Comparison of ENCODE assay signal across 8 mouse cellular contexts in the genomic region with DNA sequence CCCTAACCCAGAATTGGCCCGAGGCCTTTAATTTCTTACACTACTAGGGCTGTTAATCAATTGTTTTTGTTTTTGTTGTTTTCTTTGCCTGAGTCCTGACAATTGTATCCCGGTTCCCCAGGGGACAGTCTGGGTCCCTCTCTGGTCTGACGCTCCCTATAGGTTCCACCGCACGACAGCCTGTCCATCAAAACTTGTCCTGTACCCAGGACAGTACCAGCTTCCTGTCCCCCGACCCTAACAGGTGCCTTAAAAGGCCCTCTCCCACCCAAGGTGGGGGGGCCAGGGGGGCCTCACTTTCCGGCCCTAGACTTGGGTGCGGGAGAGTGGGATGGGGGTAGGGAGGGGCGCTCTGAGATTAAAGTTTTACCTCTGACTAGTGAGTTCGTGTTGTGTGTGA. TPM values are rescaled to one million over a fixed set of nuclear protein-coding genes. Genes with fewer than 3 reads are reported as not detected.
DNase-seq lines count a peak whose midpoint lies in the region; ATAC-seq and TF ChIP-seq lines count a peak whose summit lies in the region.

No protein-coding gene starts in this region.

- peaks cover 27% of the 10 kb centered on the region for H3K79me2 ChIP-seq in myocyte (ENCODE audit: control insufficient read depth, insufficient read depth)

- H3K27ac ChIP-seq in kidney, postnatal 0 days, result peak overlapping the region; percentile 96
- peak overlapping the region; percentile 81 for H3K27ac ChIP-seq in embryonic facial prominence, embryonic 11.5 days (replicated peaks; ENCODE audit: low read depth, low read length)
- peak overlapping the region; percentile 91 for H3K27ac ChIP-seq in hindbrain, postnatal 0 days

- DNase-seq in kidney, postnatal 0 days (ENCODE audit: low spot score), result no peak
- no peak for DNase-seq in kidney, postnatal 4 days
- DNase-seq in embryonic facial prominence, embryonic 11.5 days (ENCODE audit: low spot score), result no peak
- DNase-seq in hindbrain, postnatal 0 days (ENCODE audit: low spot score), result no peak
- no peak for DNase-seq in right cerebral cortex, postnatal 14 days
- no peak for DNase-seq in B cell, adult 2 months

- no peaks in the 10 kb centered on the region for H3K27me3 ChIP-seq in kidney, postnatal 0 days (ENCODE audit: insufficient read depth, low read length)
- no peaks in the 10 kb centered on the region for H3K27me3 ChIP-seq in embryonic facial prominence, embryonic 11.5 days (ENCODE audit: control insufficient read depth, insufficient read depth, low read length)
- H3K27me3 ChIP-seq in hindbrain, postnatal 0 days (ENCODE audit: insufficient read depth, low read length), result no peaks in the 10 kb centered on the region
- no peaks in the 10 kb centered on the region for H3K27me3 ChIP-seq in myocyte (ENCODE audit: control insufficient read depth, insufficient read depth, insufficient read length)

- peak overlapping the region; percentile 47 for H3K4me3 ChIP-seq in kidney, postnatal 0 days (replicated peaks; ENCODE audit: low read depth, low read length)
- peak overlapping the region; percentile 47 for H3K4me3 ChIP-seq in embryonic facial prominence, embryonic 11.5 days (ENCODE audit: low read depth, low read length)
- peak overlapping the region; percentile 41 for H3K4me3 ChIP-seq in hindbrain, postnatal 0 days (ENCODE audit: low read length)
- peak overlapping the region; percentile 30 for H3K4me3 ChIP-seq in myocyte

- no peaks in the 10 kb centered on the region for H3K36me3 ChIP-seq in kidney, postnatal 0 days (ENCODE audit: insufficient read depth, low read length)
- H3K36me3 ChIP-seq in embryonic facial prominence, embryonic 11.5 days (replicated peaks; ENCODE audit: control insufficient read depth, insufficient read depth, low read depth, low read length), result no peaks in the 10 kb centered on the region; the same call in 1 of the 2 replicates
- H3K36me3 ChIP-seq in hindbrain, postnatal 0 days (ENCODE audit: insufficient read depth, low read length), result peaks cover 13% of the 10 kb centered on the region; the same call in 1 of the 2 replicates
- H3K36me3 ChIP-seq in myocyte (ENCODE audit: control insufficient read depth, insufficient read depth), result no peaks in the 10 kb centered on the region

- no peak for TF ChIP-seq POLR2A in myocyte (IDR thresholded peaks at IDR 0.05; ENCODE audit: insufficient read length, low read depth)

- ATAC-seq in kidney, postnatal 0 days (replicated peaks; ENCODE audit: low FRiP score, low read depth), result peak; percentile 1; the same call in 1 of the 2 replicates
- ATAC-seq in embryonic facial prominence, embryonic 11.5 days (replicated peaks; ENCODE audit: insufficient number of reproducible peaks, low FRiP score, low TSS enrichment, low read depth), result no peak
- no peak for ATAC-seq in hindbrain, postnatal 0 days
- ATAC-seq in inflammation-experienced regulatory T-cells, adult 6 months, result no peak

- H3K4me1 ChIP-seq in kidney, postnatal 0 days (replicated peaks; ENCODE audit: insufficient read depth, low read length), result peaks cover 35% of the 10 kb centered on the region
- H3K4me1 ChIP-seq in embryonic facial prominence, embryonic 11.5 days (ENCODE audit: control insufficient read depth, insufficient read depth, low read length), result peaks cover 8% of the 10 kb centered on the region
- peaks cover 22% of the 10 kb centered on the region for H3K4me1 ChIP-seq in hindbrain, postnatal 0 days (ENCODE audit: insufficient read depth, low read length)

- H3ac ChIP-seq in myocyte (ENCODE audit: control insufficient read depth, insufficient read length), result no peak overlapping the region

- WGBS in kidney, postnatal 0 days, result 35% methylated on average over 10 of the region's 10 CpGs
- 41% methylated on average over 10 of the region's 10 CpGs for WGBS in embryonic facial prominence, embryonic 11.5 days
- whole genome bisulfite sequencing in hindbrain, postnatal 0 days, result 30% methylated on average over 10 of the region's 10 CpGs

- no peaks in the 10 kb centered on the region for H3K9me3 ChIP-seq in kidney, postnatal 0 days (replicated peaks; ENCODE audit: low read length)
- no peaks in the 10 kb centered on the region for H3K9me3 ChIP-seq in embryonic facial prominence, embryonic 11.5 days (replicated peaks; ENCODE audit: control insufficient read depth, low read length)
- no peaks in the 10 kb centered on the region for H3K9me3 ChIP-seq in hindbrain, postnatal 0 days (ENCODE audit: low read length)

- peak overlapping the region; percentile 54 for H3K9ac ChIP-seq in kidney, postnatal 0 days (ENCODE audit: low read depth, low read length)
- peak overlapping the region; percentile 70 for H3K9ac ChIP-seq in embryonic facial prominence, embryonic 11.5 days (replicated peaks; ENCODE audit: low read length)
- H3K9ac ChIP-seq in hindbrain, postnatal 0 days (replicated peaks; ENCODE audit: low read length), result peak overlapping the region; percentile 59

- peak overlapping the region; percentile 90 for H3K4me2 ChIP-seq in kidney, postnatal 0 days (ENCODE audit: low read length)
- peak overlapping the region; percentile 87 for H3K4me2 ChIP-seq in embryonic facial prominence, embryonic 11.5 days (ENCODE audit: low read depth, low read length)
- peak overlapping the region; percentile 72 for H3K4me2 ChIP-seq in hindbrain, postnatal 0 days (ENCODE audit: low read depth, low read length)
- H3K4me2 ChIP-seq in myocyte (ENCODE audit: low read depth), result peak overlapping the region; percentile 77

- TF ChIP-seq CTCF in kidney, postnatal 0 days (IDR thresholded peaks at IDR 0.05; ENCODE audit: low read depth), result no peak
- no peak for TF ChIP-seq CTCF in hindbrain, postnatal 0 days (IDR thresholded peaks at IDR 0.05; ENCODE audit: low read depth)

TF ChIP-seq in myocyte, 11 proteins besides CTCF, POLR2A, EP300 and RAD21 (continues in another document):
- TF ChIP-seq MYOG (IDR thresholded peaks at IDR 0.05; ENCODE audit: control insufficient read depth in 1 of 3, insufficient read depth in 1 of 3, insufficient read length in 2 of 3, low read depth in 2 of 3) (no peak), CEBPB (IDR thresholded peaks at IDR 0.05; ENCODE audit: insufficient read depth, poor library complexity, severe bottlenecking) (no peak), POLR2AphosphoS2 (IDR thresholded peaks at IDR 0.05; ENCODE audit: insufficient read length, low read depth) (no peak), TCF3 (IDR thresholded peaks at IDR 0.05; ENCODE audit: insufficient read length, low read depth) (no peak), SRF (IDR thresholded peaks at IDR 0.05; ENCODE audit: control insufficient read depth, insufficient read length, low read depth) (no peak), MAX (IDR thresholded peaks at IDR 0.05; ENCODE audit: low read depth) (no peak), MYOD1 (IDR thresholded peaks at IDR 0.05; ENCODE audit: control insufficient read depth in 1 of 3, insufficient read length in 2 of 3, low read depth in 2 of 3) (no peak), TCF12 (IDR thresholded peaks at IDR 0.05; ENCODE audit: insufficient read depth, poor library complexity, severe bottlenecking) (no peak), E2F4 (IDR thresholded peaks at IDR 0.05; ENCODE audit: insufficient read depth) (no peak), USF1 (IDR thresholded peaks at IDR 0.05; ENCODE audit: low read depth) (no peak)

RNA-seq across cellular contexts. Expression of a gene that starts 1.9 kb away (rescaled TPM):
- polyA plus RNA-seq in kidney, postnatal 0 days (2015; fragmentation: Nextera tagmentation; extraction: Ambion mirVana), result 34.0 and 36.4 TPM in 2 replicates
- 21.6 and 25.3 TPM in 2 replicates for polyA plus RNA-seq in embryonic facial prominence, embryonic 11.5 days (2014; fragmentation: Nextera tagmentation; extraction: Ambion mirVana)
- 22.9 and 47.1 TPM in 2 replicates for total RNA-seq in hindbrain, postnatal 0 days (2014; rRNA removed)
- 35.7 and 37.5 TPM in 2 replicates for polyA plus RNA-seq in hindbrain, postnatal 0 days (2015; fragmentation: Nextera tagmentation; extraction: Ambion mirVana)
- polyA plus RNA-seq in myocyte (2012; fragmentation: generic; extraction: Trizol), result 47.9 TPM
- 10 to 100 TPM; 43.2 to 49.7 (median 46.8) TPM for polyA plus RNA-seq in inflammation-experienced regulatory T-cells, adult 6 months (2017; shearing (Covaris generic))

RNA-seq across cellular contexts. Expression of a gene that starts 6.2 kb away (rescaled TPM):
- polyA plus RNA-seq in kidney, postnatal 0 days (2015; fragmentation: Nextera tagmentation; extraction: Ambion mirVana), result 78.0 and 87.0 TPM in 2 replicates
- polyA plus RNA-seq in embryonic facial prominence, embryonic 11.5 days (2014; fragmentation: Nextera tagmentation; extraction: Ambion mirVana), result 55.1 and 75.1 TPM in 2 replicates
- total RNA-seq in hindbrain, postnatal 0 days (2014; rRNA removed), result 53.7 and 98.5 TPM in 2 replicates
- polyA plus RNA-seq in hindbrain, postnatal 0 days (2015; fragmentation: Nextera tagmentation; extraction: Ambion mirVana), result 103 and 106 TPM in 2 replicates
- 53.8 TPM for polyA plus RNA-seq in myocyte (2012; fragmentation: generic; extraction: Trizol)
- polyA plus RNA-seq in inflammation-experienced regulatory T-cells, adult 6 months (2017; shearing (Covaris generic)), result 10 to 100 TPM; 43.9 to 66.0 (median 60.6) TPM

RNA-seq across cellular contexts. Expression of a gene that starts 6.2 kb away (rescaled TPM):
- 108 and 111 TPM in 2 replicates for polyA plus RNA-seq in kidney, postnatal 0 days (2015; fragmentation: Nextera tagmentation; extraction: Ambion mirVana)
- 32.4 and 42.5 TPM in 2 replicates for polyA plus RNA-seq in embryonic facial prominence, embryonic 11.5 days (2014; fragmentation: Nextera tagmentation; extraction: Ambion mirVana)
- total RNA-seq in hindbrain, postnatal 0 days (2014; rRNA removed), result 136 and 156 TPM in 2 replicates
- 94.3 and 95.4 TPM in 2 replicates for polyA plus RNA-seq in hindbrain, postnatal 0 days (2015; fragmentation: Nextera tagmentation; extraction: Ambion mirVana)
- polyA plus RNA-seq in myocyte (2012; fragmentation: generic; extraction: Trizol), result 200 TPM
- 1 to 10 TPM; 1.1 to 4.5 (median 3.7) TPM for polyA plus RNA-seq in inflammation-experienced regulatory T-cells, adult 6 months (2017; shearing (Covaris generic))

RNA-seq across cellular contexts. Expression of a gene that starts 14.6 kb away (rescaled TPM):
- polyA plus RNA-seq in kidney, postnatal 0 days (2015; fragmentation: Nextera tagmentation; extraction: Ambion mirVana), result 377 and 412 TPM in 2 replicates
- 350 and 370 TPM in 2 replicates for polyA plus RNA-seq in embryonic facial prominence, embryonic 11.5 days (2014; fragmentation: Nextera tagmentation; extraction: Ambion mirVana)
- total RNA-seq in hindbrain, postnatal 0 days (2014; rRNA removed), result 524 and 597 TPM in 2 replicates
- 416 and 438 TPM in 2 replicates for polyA plus RNA-seq in hindbrain, postnatal 0 days (2015; fragmentation: Nextera tagmentation; extraction: Ambion mirVana)
- polyA plus RNA-seq in myocyte (2012; fragmentation: generic; extraction: Trizol), result 298 TPM
- polyA plus RNA-seq in inflammation-experienced regulatory T-cells, adult 6 months (2017; shearing (Covaris generic)), result 1 to 10 TPM; 1.9 to 5.6 (median 3.2) TPM

RNA-seq across cellular contexts. Expression of a gene that starts 37.5 kb away (rescaled TPM):
- 91.4 and 97.8 TPM in 2 replicates for polyA plus RNA-seq in kidney, postnatal 0 days (2015; fragmentation: Nextera tagmentation; extraction: Ambion mirVana)
- polyA plus RNA-seq in embryonic facial prominence, embryonic 11.5 days (2014; fragmentation: Nextera tagmentation; extraction: Ambion mirVana), result 44.5 and 50.3 TPM in 2 replicates
- total RNA-seq in hindbrain, postnatal 0 days (2014; rRNA removed), result 193 and 194 TPM in 2 replicates
- 121 and 123 TPM in 2 replicates for polyA plus RNA-seq in hindbrain, postnatal 0 days (2015; fragmentation: Nextera tagmentation; extraction: Ambion mirVana)
- 57.4 TPM for polyA plus RNA-seq in myocyte (2012; fragmentation: generic; extraction: Trizol)
- polyA plus RNA-seq in inflammation-experienced regulatory T-cells, adult 6 months (2017; shearing (Covaris generic)), result 10 to 100 TPM in 2 of 3 experiments, 1 to 10 TPM in 1; 7.1 to 14.1 (median 11.1) TPM
